Mouse (Mus musculus): Measurements from ENCODE around the gene Tenm4. TPM values are rescaled to one million over a fixed set of nuclear protein-coding genes. Genes with fewer than 3 reads are reported as not detected.

Tenm4 gene
- polyA plus RNA-seq, 1 experiment from 2014 or later: 9.2 TPM

- Histone ChIP-seq H3K4me3 (ENCODE audit: control insufficient read depth in 1 of 2, insufficient read depth in 1 of 2, low read depth in 1 of 2, low read length in 2 of 2) (no peak overlapping the region), H3K9me3 (ENCODE audit: control insufficient read depth, low read length) (no peaks in the 10 kb centered on the region), H3K36me3 (ENCODE audit: control insufficient read depth, insufficient read depth, low read length) (no peaks in the 10 kb centered on the region), H3K9ac (ENCODE audit: low read length) (no peak overlapping the region), H3K4me2 (ENCODE audit: low read length) (no peak overlapping the region), H3K27me3 (ENCODE audit: control insufficient read depth, insufficient read depth, low read length) (no peaks in the 10 kb centered on the region), H3K4me1 (ENCODE audit: control insufficient read depth in 2 of 2, insufficient read depth in 2 of 2, low read length in 2 of 2) (peaks cover 12 to 19% of the 10 kb centered on the region in 2 experiments), H3K27ac (replicated peaks in 1 of 2; ENCODE audit: control insufficient read depth in 1 of 2, insufficient read depth in 1 of 2, low read depth in 2 of 2, low read length in 2 of 2) (no peak overlapping the region)
- ATAC-seq (ENCODE audit: insufficient number of reproducible peaks, insufficient read depth, low FRiP score, low read depth): no peak
- WGBS: 79% methylated on average over 6 of the region's 6 CpGs
These were observed 589.2 kb downstream of the Tenm4 start for GRCm38 (mm10) chr7:96760208-96760607.

GRCm38 (mm10) chr7:96761151-96761550 lies 590.1 kb downstream of the Tenm4 start:
- H3K4me1 ChIP-seq (ENCODE audit: control insufficient read depth in 2 of 2, insufficient read depth in 2 of 2, low read length in 2 of 2): peaks cover 17 to 24% of the 10 kb centered on the region in 2 experiments
- H3K4me3 ChIP-seq (ENCODE audit: control insufficient read depth in 1 of 2, insufficient read depth in 1 of 2, low read depth in 1 of 2, low read length in 2 of 2): no peak overlapping the region
- no peak overlapping the region for H3K9ac ChIP-seq (ENCODE audit: low read length)
- ATAC-seq (ENCODE audit: insufficient number of reproducible peaks, insufficient read depth, low FRiP score, low read depth): no peak
- no peak overlapping the region for H3K27ac ChIP-seq (replicated peaks in 1 of 2; ENCODE audit: control insufficient read depth in 1 of 2, insufficient read depth in 1 of 2, low read depth in 2 of 2, low read length in 2 of 2)
- H3K9me3 ChIP-seq (ENCODE audit: control insufficient read depth, low read length): no peaks in the 10 kb centered on the region
- H3K4me2 ChIP-seq (ENCODE audit: low read length): no peak overlapping the region
- 73% methylated on average over 5 of the region's 5 CpGs for WGBS
- no peaks in the 10 kb centered on the region for H3K36me3 ChIP-seq (ENCODE audit: control insufficient read depth, insufficient read depth, low read length)
- no peaks in the 10 kb centered on the region for H3K27me3 ChIP-seq (ENCODE audit: control insufficient read depth, insufficient read depth, low read length)

GRCm38 (mm10) chr7:96765321-96765960 lies 594.4 kb downstream of the Tenm4 start:
- no peaks in the 10 kb centered on the region for H3K27me3 ChIP-seq (ENCODE audit: control insufficient read depth, insufficient read depth, low read length)
- H3K27ac ChIP-seq (replicated peaks in 1 of 2; ENCODE audit: control insufficient read depth in 1 of 2, insufficient read depth in 1 of 2, low read depth in 2 of 2, low read length in 2 of 2): peak overlapping the region; percentile 28 to 34; a peak in 2 of 4 replicates
- no peaks in the 10 kb centered on the region for H3K36me3 ChIP-seq (ENCODE audit: control insufficient read depth, insufficient read depth, low read length)
- no peak; the same call in 1 of the 2 replicates for ATAC-seq (ENCODE audit: insufficient number of reproducible peaks, insufficient read depth, low FRiP score, low read depth)
- peak overlapping the region; percentile 12; the same call in 1 of the 2 replicates for H3K4me2 ChIP-seq (ENCODE audit: low read length)
- H3K4me1 ChIP-seq (ENCODE audit: control insufficient read depth in 2 of 2, insufficient read depth in 2 of 2, low read length in 2 of 2): peaks cover 14 to 22% of the 10 kb centered on the region in 2 experiments
- 36% methylated on average over 15 of the region's 15 CpGs for WGBS
- no peak overlapping the region for H3K9ac ChIP-seq (ENCODE audit: low read length)
- H3K9me3 ChIP-seq (ENCODE audit: control insufficient read depth, low read length): no peaks in the 10 kb centered on the region
- H3K4me3 ChIP-seq (ENCODE audit: control insufficient read depth in 1 of 2, insufficient read depth in 1 of 2, low read depth in 1 of 2, low read length in 2 of 2): no peak overlapping the region

GRCm38 (mm10) chr7:96767090-96767489 lies 596.0 kb downstream of the Tenm4 start:
- ATAC-seq (ENCODE audit: insufficient number of reproducible peaks, insufficient read depth, low FRiP score, low read depth): no peak
- WGBS: 66% methylated on average over 3 of the region's 3 CpGs
- no peak overlapping the region for H3K4me3 ChIP-seq (ENCODE audit: control insufficient read depth in 1 of 2, insufficient read depth in 1 of 2, low read depth in 1 of 2, low read length in 2 of 2)
- H3K36me3 ChIP-seq (ENCODE audit: control insufficient read depth, insufficient read depth, low read length): no peaks in the 10 kb centered on the region
- H3K9me3 ChIP-seq (ENCODE audit: control insufficient read depth, low read length): no peaks in the 10 kb centered on the region
- H3K27me3 ChIP-seq (ENCODE audit: control insufficient read depth, insufficient read depth, low read length): no peaks in the 10 kb centered on the region
- H3K27ac ChIP-seq (replicated peaks in 1 of 2; ENCODE audit: control insufficient read depth in 1 of 2, insufficient read depth in 1 of 2, low read depth in 2 of 2, low read length in 2 of 2): no peak overlapping the region
- H3K9ac ChIP-seq (ENCODE audit: low read length): no peak overlapping the region
- peaks cover 14 to 22% of the 10 kb centered on the region in 2 experiments for H3K4me1 ChIP-seq (ENCODE audit: control insufficient read depth in 2 of 2, insufficient read depth in 2 of 2, low read length in 2 of 2)
- no peak overlapping the region for H3K4me2 ChIP-seq (ENCODE audit: low read length)

- H3K9ac ChIP-seq (ENCODE audit: low read length): no peak overlapping the region
- 75% methylated on average over 6 of the region's 6 CpGs for WGBS
- no peak overlapping the region for H3K4me3 ChIP-seq (ENCODE audit: control insufficient read depth in 1 of 2, insufficient read depth in 1 of 2, low read depth in 1 of 2, low read length in 2 of 2)
- H3K9me3 ChIP-seq (ENCODE audit: control insufficient read depth, low read length): no peaks in the 10 kb centered on the region
- no peak overlapping the region for H3K27ac ChIP-seq (replicated peaks in 1 of 2; ENCODE audit: control insufficient read depth in 1 of 2, insufficient read depth in 1 of 2, low read depth in 2 of 2, low read length in 2 of 2)
- H3K4me1 ChIP-seq (ENCODE audit: control insufficient read depth in 2 of 2, insufficient read depth in 2 of 2, low read length in 2 of 2): peaks cover 14 to 27% of the 10 kb centered on the region in 2 experiments
- no peak for ATAC-seq (ENCODE audit: insufficient number of reproducible peaks, insufficient read depth, low FRiP score, low read depth)
- no peak overlapping the region for H3K4me2 ChIP-seq (ENCODE audit: low read length)
- no peaks in the 10 kb centered on the region for H3K36me3 ChIP-seq (ENCODE audit: control insufficient read depth, insufficient read depth, low read length)
- peaks cover under 1% of the 10 kb centered on the region; the same call in 1 of the 2 replicates for H3K27me3 ChIP-seq (ENCODE audit: control insufficient read depth, insufficient read depth, low read length)
These were observed 597.7 kb downstream of the Tenm4 start for GRCm38 (mm10) chr7:96768718-96769117.

- Histone ChIP-seq H3K4me2 (ENCODE audit: low read length) (no peak overlapping the region), H3K9ac (ENCODE audit: low read length) (no peak overlapping the region), H3K9me3 (ENCODE audit: control insufficient read depth, low read length) (no peaks in the 10 kb centered on the region), H3K4me3 (ENCODE audit: control insufficient read depth in 1 of 2, insufficient read depth in 1 of 2, low read depth in 1 of 2, low read length in 2 of 2) (no peak overlapping the region), H3K4me1 (ENCODE audit: control insufficient read depth in 2 of 2, insufficient read depth in 2 of 2, low read length in 2 of 2) (peaks cover 13 to 21% of the 10 kb centered on the region in 2 experiments), H3K27me3 (ENCODE audit: control insufficient read depth, insufficient read depth, low read length) (peaks cover 3% of the 10 kb centered on the region; the same call in 1 of the 2 replicates), H3K36me3 (ENCODE audit: control insufficient read depth, insufficient read depth, low read length) (no peaks in the 10 kb centered on the region), H3K27ac (replicated peaks in 1 of 2; ENCODE audit: control insufficient read depth in 1 of 2, insufficient read depth in 1 of 2, low read depth in 2 of 2, low read length in 2 of 2) (no peak overlapping the region)
- ATAC-seq (ENCODE audit: insufficient number of reproducible peaks, insufficient read depth, low FRiP score, low read depth): no peak
- 68% methylated on average over 4 of the region's 4 CpGs for WGBS
These were observed 598.7 kb downstream of the Tenm4 start for GRCm38 (mm10) chr7:96769784-96770183.

- peaks cover 3% of the 10 kb centered on the region; the same call in 1 of the 2 replicates for H3K27me3 ChIP-seq (ENCODE audit: control insufficient read depth, insufficient read depth, low read length)
- ATAC-seq (ENCODE audit: insufficient number of reproducible peaks, insufficient read depth, low FRiP score, low read depth): no peak
- H3K4me1 ChIP-seq (ENCODE audit: control insufficient read depth in 2 of 2, insufficient read depth in 2 of 2, low read length in 2 of 2): peaks cover 2 to 4% of the 10 kb centered on the region in 2 experiments; a peak in 2 of 4 replicates
- no peak overlapping the region for H3K4me3 ChIP-seq (ENCODE audit: control insufficient read depth in 1 of 2, insufficient read depth in 1 of 2, low read depth in 1 of 2, low read length in 2 of 2)
- H3K27ac ChIP-seq (replicated peaks in 1 of 2; ENCODE audit: control insufficient read depth in 1 of 2, insufficient read depth in 1 of 2, low read depth in 2 of 2, low read length in 2 of 2): no peak overlapping the region
- H3K36me3 ChIP-seq (ENCODE audit: control insufficient read depth, insufficient read depth, low read length): no peaks in the 10 kb centered on the region
- H3K9ac ChIP-seq (ENCODE audit: low read length): no peak overlapping the region
- 58% methylated on average over 4 of the region's 4 CpGs for WGBS
- no peak overlapping the region for H3K4me2 ChIP-seq (ENCODE audit: low read length)
- H3K9me3 ChIP-seq (ENCODE audit: control insufficient read depth, low read length): peaks cover 8% of the 10 kb centered on the region; the same call in 1 of the 2 replicates
These were observed 601.9 kb downstream of the Tenm4 start for GRCm38 (mm10) chr7:96772966-96773365.
